18 mouse cellular contexts compared by ENCODE assay signal in the genomic region with DNA sequence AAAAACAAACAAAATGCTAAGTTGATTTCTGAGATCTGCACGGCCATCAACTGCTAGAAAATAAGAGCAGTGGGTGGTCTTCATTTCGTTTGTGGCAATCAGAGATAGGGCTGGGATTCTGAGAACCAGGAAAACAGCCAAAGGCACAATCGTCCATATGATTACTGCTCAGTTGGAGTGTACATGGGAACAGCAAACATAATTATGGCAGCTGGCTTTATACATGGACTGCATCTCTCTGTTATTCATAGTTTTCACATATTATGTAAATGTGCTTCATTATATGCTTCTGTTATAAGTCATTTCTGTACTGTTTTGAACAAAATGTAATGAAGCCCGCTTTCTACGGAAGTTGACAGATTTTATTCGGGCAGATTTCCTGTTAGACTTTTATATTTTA.
"Had no signal": no experiment of that assay in that cellular context is flagged by ENCODE, and none has a peak within 500 bp of the region (broad histone marks: within the 10 kb centered on the region; RNA-seq: fewer than 3 reads in every experiment).

No protein-coding gene starts in this region.

- H3K9ac ChIP-seq: kidney, embryonic 15.5 days; liver, embryonic 13.5 days; neural tube, embryonic 12.5 days; neural tube, embryonic 15.5 days had no signal

- H3K36me3 ChIP-seq: kidney, embryonic 15.5 days; liver, embryonic 13.5 days; neural tube, embryonic 12.5 days; neural tube, embryonic 15.5 days had no signal

- H3K27ac ChIP-seq: kidney, embryonic 15.5 days; left cerebral cortex, adult 2 months; liver, embryonic 13.5 days; macrophage; neural tube, embryonic 12.5 days; neural tube, embryonic 15.5 days; stomach, postnatal 0 days had no signal

- H3K4me2 ChIP-seq: kidney, embryonic 15.5 days; liver, embryonic 13.5 days; neural tube, embryonic 12.5 days; neural tube, embryonic 15.5 days had no signal

- DNase-seq: kidney, adult 2 months; kidney, postnatal 10 days; kidney, postnatal 36 days; layer of hippocampus, postnatal 36 days; liver, embryonic 13.5 days; lung, adult 2 months; right cerebral cortex, adult 18-20 months; right cerebral cortex, postnatal 14 days; right cerebral cortex, postnatal 4 days; thymus, adult 2 months; thymus, postnatal 14 days; thymus, postnatal 4 days had no signal

- H3K9me3 ChIP-seq: kidney, embryonic 15.5 days; liver, embryonic 13.5 days; neural tube, embryonic 12.5 days; neural tube, embryonic 15.5 days had no signal

- H3K27me3 ChIP-seq: kidney, embryonic 15.5 days; liver, embryonic 13.5 days; neural tube, embryonic 12.5 days; neural tube, embryonic 15.5 days had no signal

- H3K4me1 ChIP-seq: kidney, embryonic 15.5 days; liver, embryonic 13.5 days; neural tube, embryonic 12.5 days; neural tube, embryonic 15.5 days had no signal

- H3K4me3 ChIP-seq: kidney, embryonic 15.5 days; left cerebral cortex, adult 2 months; liver, embryonic 13.5 days; neural tube, embryonic 12.5 days; neural tube, embryonic 15.5 days had no signal
